Mouse (Mus musculus): ENCODE measurements around the gene Cabcoco1.

GRCm38 (mm10) chr10:68506242-68506641 lies 35.5 kb downstream of the Cabcoco1 start:
- TF ChIP-seq ZC3H11A (IDR thresholded peaks at IDR 0.05; ENCODE audit: borderline replicate concordance, low read depth, low read length) (no peak), HCFC1 (IDR thresholded peaks at IDR 0.05; ENCODE audit: borderline replicate concordance, insufficient read depth, low read length) (no peak), ZNF384 (IDR thresholded peaks at IDR 0.05; ENCODE audit: low read depth, low read length) (no peak)
